Mouse (Mus musculus) kidney, embryonic 16.5 days (tissue): ENCODE results near the gene Crlf3. TPM values are rescaled to one million over a fixed set of nuclear protein-coding genes. Genes with fewer than 3 reads are reported as not detected.

Experiments
- ATAC-seq: fragments of 200-750 bp; cut with Nextera tagmentation; 2 replicates; pipeline ENCODE4 v1.8.0; 2017; ENCODE audit warnings: moderate TSS enrichment; ENCODE audit not compliant: low FRiP score, low TSS enrichment
- H3K27ac ChIP-seq: fragments of 300-500 bp; sonication (generic); 2 replicates; pipeline ENCODE4 v1.5.1; 2014; ENCODE audit warnings: low read length
- H3K27me3 ChIP-seq: fragments of 300-500 bp; sonication (generic); 2 replicates; pipeline ENCODE4 v1.6.1; 2014; ENCODE audit warnings: low read length, control low read depth, mixed read lengths; ENCODE audit not compliant: insufficient read depth
- H3K36me3 ChIP-seq: fragments of 300-500 bp; sonication (generic); 2 replicates; pipeline ENCODE4 v1.6.1; 2014; ENCODE audit warnings: low read length, control low read depth, mixed read lengths; ENCODE audit not compliant: insufficient read depth
- H3K4me1 ChIP-seq: fragments of 300-500 bp; sonication (generic); 2 replicates; pipeline ENCODE4 v1.6.1; 2014; ENCODE audit warnings: low read length, control low read depth, mixed read lengths; ENCODE audit not compliant: insufficient read depth
- H3K4me2 ChIP-seq: fragments of 300-500 bp; sonication (generic); replicated peaks from 2 replicates; pipeline ENCODE4 v1.6.1; 2014; ENCODE audit warnings: low read depth, low read length
- H3K4me3 ChIP-seq: fragments of 300-500 bp; sonication (generic); 2 replicates; pipeline ENCODE4 v1.5.1; 2014; ENCODE audit warnings: mild to moderate bottlenecking, low read length
- H3K9ac ChIP-seq: fragments of 300-500 bp; sonication (generic); replicated peaks from 2 replicates; pipeline ENCODE4 v1.6.1; 2014; ENCODE audit warnings: low read length
- H3K9me3 ChIP-seq: fragments of 300-500 bp; sonication (generic); 2 replicates; pipeline ENCODE4 v1.6.1; 2016; ENCODE audit warnings: low read length, control low read depth
- WGBS: fragments of 180-500 bp; shearing (Covaris S2); extraction: QIAGEN DNeasy Blood & Tissue Kit; methylation state at CpG from one replicate; pipeline ENCODE4 v1.1.7; 2014; 5-methylcytosine and 5-hydroxymethylcytosine counted together
- polyA plus RNA-seq: library from polyadenylated mRNA; unstranded; fragments of >200 nt; fragmentation: Nextera tagmentation; extraction: Ambion mirVana; gene quantifications from 2 replicates; pipeline ENCODE4 v1.2.1, GENCODE M21; 2015

Crlf3 gene
- 39.0 and 39.5 TPM in 2 replicates for polyA plus RNA-seq

GRCm38 (mm10) chr11:80080826-80081728 lies at the start of gene Crlf3:
Gene Crlf3 (minus strand): TSS chr11:80080991.
- Histone ChIP-seq H3K27ac (peak within 1 kb of the TSS; percentile 93), H3K9ac (peak within 1 kb of the TSS; percentile 95), H3K27me3 (no peaks in the 10 kb centered on the region), H3K4me3 (peak within 1 kb of the TSS; percentile 92), H3K9me3 (no peaks in the 10 kb centered on the region), H3K36me3 (no peaks in the 10 kb centered on the region), H3K4me2 (peak within 1 kb of the TSS; percentile 54), H3K4me1 (peaks cover 14% of the 10 kb centered on the region)
- 4% methylated on average over 55 of the region's 55 CpGs for WGBS
- ATAC-seq: peak; percentile 96

DNA sequence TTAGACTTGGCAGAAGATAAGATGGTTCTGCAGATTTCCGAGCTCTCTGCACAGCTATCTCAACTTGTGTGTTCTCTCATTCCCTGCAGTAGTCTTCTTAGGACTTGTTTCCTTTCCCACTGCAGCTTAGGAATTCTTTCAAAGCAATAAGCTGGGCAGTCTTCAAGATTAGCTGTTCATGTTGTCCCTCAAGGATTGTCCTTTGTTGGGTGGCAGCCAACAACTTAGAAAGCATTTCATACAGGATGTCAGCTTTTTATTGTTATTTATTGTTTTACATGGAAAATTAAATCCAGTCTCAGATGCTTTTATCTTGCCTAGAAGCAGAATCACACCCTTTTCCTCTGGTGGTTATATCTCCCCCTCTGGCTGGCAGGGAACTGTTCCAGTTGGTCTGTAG lies 35.6 kb upstream of the Crlf3 start:
- H3K4me3 ChIP-seq: no peak overlapping the region
- ATAC-seq: no peak
- no peak overlapping the region for H3K9ac ChIP-seq
- H3K27me3 ChIP-seq: no peaks in the 10 kb centered on the region
- no peaks in the 10 kb centered on the region for H3K4me1 ChIP-seq
- WGBS: 69% methylated on average over 1 of the region's 1 CpGs
- H3K27ac ChIP-seq: no peak overlapping the region
- H3K9me3 ChIP-seq: no peaks in the 10 kb centered on the region
- peaks cover 26% of the 10 kb centered on the region for H3K36me3 ChIP-seq
- H3K4me2 ChIP-seq: no peak overlapping the region

GRCm38 (mm10) chr11:80104407-80104806 lies 23.6 kb upstream of the Crlf3 start:
- Histone ChIP-seq H3K9ac (no peak overlapping the region), H3K27me3 (no peaks in the 10 kb centered on the region), H3K36me3 (peaks cover 40% of the 10 kb centered on the region), H3K4me3 (no peak overlapping the region), H3K4me1 (no peaks in the 10 kb centered on the region), H3K4me2 (no peak overlapping the region), H3K27ac (no peak overlapping the region), H3K9me3 (no peaks in the 10 kb centered on the region)
- ATAC-seq: no peak
- WGBS: 76% methylated on average over 1 of the region's 1 CpGs

GRCm38 (mm10) chr11:80101298-80101697 lies 20.5 kb upstream of the Crlf3 start:
- WGBS: 95% methylated on average over 6 of the region's 6 CpGs
- Histone ChIP-seq H3K4me1 (no peaks in the 10 kb centered on the region), H3K4me2 (no peak overlapping the region), H3K36me3 (peaks cover 32% of the 10 kb centered on the region), H3K27me3 (no peaks in the 10 kb centered on the region), H3K9ac (no peak overlapping the region), H3K9me3 (no peaks in the 10 kb centered on the region), H3K27ac (no peak overlapping the region), H3K4me3 (no peak overlapping the region)
- no peak for ATAC-seq

GRCm38 (mm10) chr11:80098444-80099056 lies 17.8 kb upstream of the Crlf3 start:
- Histone ChIP-seq H3K4me3 (no peak overlapping the region), H3K9me3 (no peaks in the 10 kb centered on the region), H3K36me3 (peaks cover 26% of the 10 kb centered on the region), H3K4me1 (no peaks in the 10 kb centered on the region), H3K27ac (no peak overlapping the region), H3K27me3 (no peaks in the 10 kb centered on the region), H3K4me2 (no peak overlapping the region), H3K9ac (no peak overlapping the region)
- ATAC-seq: no peak
- 91% methylated on average over 3 of the region's 3 CpGs for WGBS

- peak overlapping the region; percentile 68 for H3K4me3 ChIP-seq
- H3K4me2 ChIP-seq: peak overlapping the region; percentile 74
- no peak for ATAC-seq
- peaks cover 8% of the 10 kb centered on the region; the same call in 1 of the 2 replicates for H3K4me1 ChIP-seq
- no peak overlapping the region for H3K27ac ChIP-seq
- WGBS: 42% methylated on average over 3 of the region's 3 CpGs
- H3K36me3 ChIP-seq: peaks cover 2% of the 10 kb centered on the region; the same call in 1 of the 2 replicates
- H3K27me3 ChIP-seq: no peaks in the 10 kb centered on the region
- no peak overlapping the region for H3K9ac ChIP-seq
- no peaks in the 10 kb centered on the region for H3K9me3 ChIP-seq
These were observed 9.9 kb upstream of the Crlf3 start for GRCm38 (mm10) chr11:80090555-80091164.

- Histone ChIP-seq H3K27me3 (no peaks in the 10 kb centered on the region), H3K9me3 (no peaks in the 10 kb centered on the region), H3K4me3 (peak overlapping the region; percentile 68), H3K4me2 (peak overlapping the region; percentile 74), H3K27ac (no peak overlapping the region), H3K4me1 (peaks cover 8% of the 10 kb centered on the region; the same call in 1 of the 2 replicates), H3K36me3 (no peaks in the 10 kb centered on the region), H3K9ac (peak overlapping the region; percentile 87)
- WGBS: under 1% methylated on average over 14 of the region's 14 CpGs
- ATAC-seq: no peak
These were observed 9.0 kb upstream of the Crlf3 start for GRCm38 (mm10) chr11:80089817-80090214.

- 5% methylated on average over 57 of the region's 57 CpGs for WGBS
- peak within 1 kb of the TSS; percentile 74 for H3K4me2 ChIP-seq
- no peaks in the 10 kb centered on the region for H3K9me3 ChIP-seq
- no peaks in the 10 kb centered on the region for H3K36me3 ChIP-seq
- peaks cover 8% of the 10 kb centered on the region; the same call in 1 of the 2 replicates for H3K4me1 ChIP-seq
- no peaks in the 10 kb centered on the region for H3K27me3 ChIP-seq
- H3K4me3 ChIP-seq: peak within 1 kb of the TSS; percentile 68
- peak; percentile 69 for ATAC-seq
- no peak within 1 kb of the TSS; the same call in 1 of the 2 replicates for H3K27ac ChIP-seq
- H3K9ac ChIP-seq: peak within 1 kb of the TSS; percentile 87
These were observed 8.4 kb upstream of the Crlf3 start, which contains the start of gene Atad5 for GRCm38 (mm10) chr11:80088917-80089816. Gene Atad5 (plus strand): TSS chr11:80089400.

DNA sequence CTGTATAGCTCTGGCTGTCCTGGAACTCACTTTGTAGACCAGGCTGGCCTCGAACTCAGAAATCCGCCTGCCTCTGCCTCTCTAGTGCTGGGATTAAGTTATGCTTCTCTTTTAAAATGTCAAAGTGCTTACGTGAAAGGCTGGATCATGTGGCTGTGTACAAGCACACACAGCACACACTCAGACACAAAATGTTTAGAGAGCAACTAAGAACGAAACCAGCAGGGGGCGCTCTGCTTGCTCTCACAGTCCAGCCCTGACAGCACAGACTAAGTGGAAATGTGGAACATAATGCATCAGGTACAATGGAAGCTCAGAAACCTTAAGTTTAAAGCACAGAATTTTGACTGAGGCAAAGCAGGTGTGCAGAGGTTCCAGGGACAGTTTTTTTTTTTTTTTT lies 6.1 kb upstream of the Crlf3 start:
- Histone ChIP-seq H3K9me3 (no peaks in the 10 kb centered on the region), H3K27ac (no peak overlapping the region), H3K9ac (no peak overlapping the region), H3K27me3 (no peaks in the 10 kb centered on the region), H3K4me2 (no peak overlapping the region), H3K4me3 (no peak overlapping the region), H3K36me3 (no peaks in the 10 kb centered on the region), H3K4me1 (peaks cover 8% of the 10 kb centered on the region; the same call in 1 of the 2 replicates)
- peak; percentile 78 for ATAC-seq
- 15% methylated on average over 5 of the region's 5 CpGs for WGBS
